Mouse (Mus musculus) retina, adult 2 months (tissue): ENCODE results near the gene Ubqln4.

ENCODE experiments used
- DNase-seq: peaks from one replicate; pipeline ENCODE4 v3.0.0-alpha.2; 2012; ENCODE audit warnings: low read depth, low spot score

Ubqln4 gene

DNA sequence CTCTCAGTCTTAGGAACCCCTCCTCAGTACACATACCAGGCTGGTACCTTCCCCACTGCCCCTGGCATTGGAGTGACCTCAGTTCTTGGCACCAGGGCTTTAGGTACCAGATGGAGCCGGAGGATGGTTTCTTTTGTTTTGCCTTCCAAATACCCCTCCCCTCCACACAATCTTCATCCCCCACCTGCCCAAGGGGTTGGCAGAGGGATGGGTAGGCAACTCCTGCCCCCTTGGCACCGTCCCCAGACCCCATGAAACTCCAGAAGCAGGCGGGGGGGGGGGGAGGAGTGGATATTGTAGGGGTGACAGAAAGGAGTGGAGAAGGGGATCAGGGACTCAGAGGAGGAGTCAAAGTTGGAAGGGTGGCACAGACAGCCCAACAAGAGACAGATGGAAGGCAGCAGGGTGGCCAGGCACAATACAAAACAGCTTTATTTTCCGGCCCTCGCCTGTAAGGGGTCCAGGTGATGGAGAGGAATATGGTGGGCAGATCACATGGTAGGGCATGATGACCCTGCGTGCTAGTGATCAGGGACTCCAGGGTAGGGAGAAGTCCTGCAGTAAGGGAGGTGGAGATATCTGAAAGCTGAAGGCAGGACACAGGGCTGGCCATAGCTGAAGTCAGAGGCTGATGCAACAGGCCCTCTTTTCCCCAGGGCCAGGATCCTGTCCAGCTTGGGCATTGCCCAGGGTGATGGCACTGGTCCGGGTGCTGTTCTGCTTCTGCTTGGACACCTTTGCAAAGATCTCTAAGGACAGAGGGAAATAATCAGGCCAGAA lies 11.7 kb upstream of the Ubqln4 start:
- no peak for DNase-seq

GRCm38 (mm10) chr3:88542486-88542885 lies 11.1 kb upstream of the Ubqln4 start:
- DNase-seq: no peak

DNA sequence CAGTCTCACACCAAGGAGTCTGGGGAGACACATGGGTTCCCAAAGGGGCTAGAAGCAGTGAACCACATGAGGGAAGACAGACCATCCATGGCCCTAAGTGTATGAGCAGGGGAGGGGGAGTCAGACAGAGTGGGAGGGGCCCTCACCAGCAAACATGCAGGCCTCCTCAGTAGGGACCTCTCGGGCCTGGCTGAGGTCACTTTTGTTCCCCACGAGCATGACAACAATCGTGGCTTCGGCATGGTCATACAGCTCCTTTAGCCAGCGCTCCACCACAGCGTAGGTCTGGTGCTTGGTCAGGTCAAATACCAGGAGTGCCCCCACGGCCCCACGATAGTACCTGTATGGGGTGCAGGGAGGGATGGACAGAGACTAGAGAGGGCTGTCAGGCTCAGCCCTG lies 10.4 kb upstream of the Ubqln4 start:
- DNase-seq: no peak

GRCm38 (mm10) chr3:88543651-88544410 lies 9.7 kb upstream of the Ubqln4 start:
- no peak for DNase-seq

DNA sequence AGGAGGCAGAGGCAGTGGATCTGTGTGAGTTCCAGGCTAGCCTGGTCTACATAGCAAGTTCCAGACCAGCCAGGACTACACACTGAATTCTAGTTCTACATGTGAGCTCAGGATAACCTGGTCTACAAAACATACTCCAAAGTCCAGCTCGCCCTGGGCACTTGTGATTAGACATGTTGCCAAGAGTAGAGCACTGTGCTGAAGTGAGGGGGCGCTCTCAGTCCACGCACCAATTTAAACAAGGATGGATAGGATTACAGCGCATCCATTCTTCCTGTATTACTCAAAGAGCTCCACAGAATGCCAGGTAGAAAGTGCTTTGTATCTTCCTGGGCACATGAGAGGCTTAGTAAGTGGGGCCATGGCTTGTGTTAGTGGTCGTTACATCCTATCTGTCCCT lies 9.0 kb upstream of the Ubqln4 start:
- DNase-seq: no peak

DNA sequence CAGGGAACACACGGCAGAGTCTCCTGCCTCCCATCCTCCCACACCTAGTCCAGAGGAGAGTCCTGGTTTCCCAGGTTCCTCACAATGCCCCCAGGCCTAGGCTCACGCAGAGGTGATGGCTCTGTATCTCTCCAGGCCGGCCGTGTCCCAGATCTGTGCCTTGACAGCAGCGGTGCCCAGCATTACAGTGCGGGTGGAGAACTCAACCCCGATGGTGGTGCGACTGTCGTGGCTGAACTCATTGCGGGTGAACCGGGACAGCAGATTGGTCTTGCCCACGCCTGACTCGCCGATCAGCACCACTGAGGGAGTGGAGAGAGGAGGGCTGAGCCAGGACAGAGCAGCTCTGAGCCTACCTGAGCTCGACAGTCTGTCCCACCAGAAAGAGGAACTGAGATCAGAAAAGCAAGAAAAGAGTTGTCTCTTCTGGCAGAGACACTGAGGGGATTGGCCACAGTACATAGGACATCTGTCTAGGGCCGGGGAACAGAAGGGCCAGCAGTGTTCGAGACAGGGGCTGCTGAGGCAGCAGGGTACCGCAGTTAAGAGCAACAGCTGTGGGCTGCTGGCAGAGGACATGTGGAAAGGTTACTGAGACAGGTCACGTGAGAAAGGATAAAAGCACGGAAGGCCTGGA lies 8.5 kb upstream of the Ubqln4 start:
- no peak for DNase-seq

GRCm38 (mm10) chr3:88546674-88547418 lies 6.7 kb upstream of the Ubqln4 start:
- no peak for DNase-seq

- no peak for DNase-seq
Measured at GRCm38 (mm10) chr3:88548180-88548917, 5.2 kb upstream of the Ubqln4 start, which contains the start of gene Rab25. TSS of gene Rab25 (minus strand) at chr3:88548300.

- DNase-seq: no peak
Measured at GRCm38 (mm10) chr3:88551586-88551985, 2.0 kb upstream of the Ubqln4 start.

DNA sequence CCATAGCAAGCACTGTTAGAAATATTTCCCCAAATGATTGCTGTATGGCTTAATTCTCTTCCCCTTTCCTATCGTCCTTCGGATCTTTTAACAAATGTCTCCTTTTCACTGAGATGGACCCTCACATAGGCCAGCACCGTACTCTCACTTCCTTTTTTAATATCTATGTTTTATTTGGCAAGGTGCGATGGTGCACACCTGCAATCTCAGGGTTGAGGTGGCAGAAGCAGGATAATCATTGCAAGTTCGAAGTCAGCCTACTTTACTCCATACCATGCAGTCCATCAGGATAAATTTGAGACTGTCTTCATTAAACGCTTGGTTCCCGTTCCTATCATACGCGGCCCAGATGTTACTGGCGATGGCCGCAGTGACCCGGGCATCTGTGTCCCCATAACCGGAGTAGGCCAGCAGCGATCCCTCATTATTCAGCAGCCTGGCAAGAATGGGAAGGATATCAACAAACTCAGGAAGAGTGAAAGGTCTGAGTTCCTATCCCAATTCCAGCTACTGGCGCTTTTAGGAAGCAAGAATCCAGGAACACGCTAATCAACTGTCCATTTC lies 1.4 kb upstream of the Ubqln4 start:
- no peak for DNase-seq

- peak; percentile 94 for DNase-seq
Measured at GRCm38 (mm10) chr3:88552676-88553524, 658 bp upstream of the Ubqln4 start, which contains the start of gene Lamtor2. TSS of gene Lamtor2 (minus strand) at chr3:88553074.

GRCm38 (mm10) chr3:88553880-88554586 lies 475 bp downstream of the Ubqln4 start:
- no peak for DNase-seq

DNA sequence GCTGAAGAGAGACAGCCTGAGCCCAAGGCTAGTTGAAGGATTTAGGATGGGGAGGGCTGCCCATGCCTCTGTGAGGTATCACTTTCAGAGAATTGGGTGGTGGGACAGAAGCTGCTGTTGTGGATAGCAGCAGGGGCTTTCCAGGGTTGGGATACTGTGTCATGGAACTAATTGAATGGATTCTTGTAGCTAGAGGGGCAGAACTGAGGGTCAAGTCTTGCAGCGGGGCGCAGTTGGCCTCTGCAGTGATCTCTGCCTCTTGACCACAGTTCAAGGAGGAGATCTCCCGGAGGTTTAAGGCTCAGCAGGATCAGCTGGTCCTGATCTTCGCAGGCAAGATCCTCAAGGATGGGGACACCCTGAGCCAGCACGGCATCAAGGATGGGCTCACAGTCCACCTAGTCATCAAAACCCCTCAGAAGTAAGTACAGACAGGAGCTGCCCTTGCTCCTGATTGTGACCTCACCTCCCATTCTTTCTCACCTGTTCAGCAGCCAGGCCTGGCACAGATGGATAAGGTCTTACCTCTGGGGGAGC lies 1.6 kb downstream of the Ubqln4 start:
- no peak for DNase-seq

GRCm38 (mm10) chr3:88555731-88556130 lies 2.2 kb downstream of the Ubqln4 start:
- no peak for DNase-seq

GRCm38 (mm10) chr3:88556616-88557015 lies 3.1 kb downstream of the Ubqln4 start:
- DNase-seq: no peak

GRCm38 (mm10) chr3:88559596-88559995 lies 6.0 kb downstream of the Ubqln4 start:
- DNase-seq: no peak

GRCm38 (mm10) chr3:88561989-88562388 lies 8.4 kb downstream of the Ubqln4 start:
- no peak for DNase-seq

- no peak for DNase-seq
Measured at GRCm38 (mm10) chr3:88563442-88563841, 9.9 kb downstream of the Ubqln4 start.

DNA sequence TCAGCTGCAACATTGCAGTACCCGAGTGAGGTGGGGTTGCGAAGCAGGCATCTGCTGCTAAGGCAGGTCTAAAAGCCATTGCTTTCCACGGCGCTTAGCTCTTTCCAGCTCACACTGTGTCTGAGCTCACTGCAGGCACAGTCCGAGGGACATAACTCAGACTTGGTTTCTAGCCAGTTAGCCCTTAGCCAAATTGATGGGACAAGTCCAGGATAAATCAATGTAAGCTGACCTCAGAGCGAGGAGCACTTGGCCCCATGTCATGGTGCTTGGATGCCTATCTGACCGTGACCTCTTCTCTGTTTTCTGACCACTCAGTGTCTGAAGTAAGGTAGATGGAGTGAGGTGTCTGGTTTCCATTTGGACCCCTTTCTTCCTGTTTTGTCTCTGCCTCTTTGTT lies 10.4 kb downstream of the Ubqln4 start:
- no peak for DNase-seq
